Mouse (Mus musculus) heart, embryonic 10.5 days (tissue): ENCODE data around the gene Tubal3. TPM values are rescaled to one million over a fixed set of nuclear protein-coding genes. Genes with fewer than 3 reads are reported as not detected.

Experiments used
- DNase-seq: peaks from one replicate; pipeline ENCODE4 v3.0.0-alpha.2; 2017; ENCODE audit warnings: low spot score
- H3K27ac ChIP-seq: fragments of 300-500 bp; sonication (generic); 2 replicates; pipeline ENCODE4 v1.5.1; 2016; ENCODE audit warnings: mild to moderate bottlenecking
- H3K27me3 ChIP-seq: fragments of 300-500 bp; sonication (generic); 2 replicates; pipeline ENCODE4 v1.6.1; 2016; ENCODE audit warnings: mild to moderate bottlenecking; ENCODE audit not compliant: poor library complexity, insufficient read depth, severe bottlenecking
- H3K36me3 ChIP-seq: fragments of 300-500 bp; sonication (generic); 2 replicates; pipeline ENCODE4 v1.6.1; 2016; ENCODE audit warnings: mild to moderate bottlenecking, moderate library complexity
- H3K4me1 ChIP-seq: fragments of 300-500 bp; sonication (generic); 2 replicates; pipeline ENCODE4 v1.6.1; 2016; ENCODE audit warnings: mild to moderate bottlenecking
- H3K4me3 ChIP-seq: fragments of 300-500 bp; sonication (generic); 2 replicates; pipeline ENCODE4 v1.5.1; 2016; ENCODE audit warnings: mild to moderate bottlenecking, moderate library complexity
- H3K9me3 ChIP-seq: fragments of 300-500 bp; sonication (generic); 2 replicates; pipeline ENCODE4 v1.6.1; 2016; ENCODE audit warnings: mild to moderate bottlenecking, moderate library complexity
- WGBS: fragments of 180-500 bp; shearing (Covaris S2); methylation state at CpG from one replicate; pipeline ENCODE4 v1.1.7; 2016; 5-methylcytosine and 5-hydroxymethylcytosine counted together
- polyA plus RNA-seq: library from polyadenylated mRNA; unstranded; fragments of >200 nt; fragmentation: Nextera tagmentation; extraction: Ambion mirVana; gene quantifications from 2 replicates; pipeline ENCODE4 v1.2.1, GENCODE M21; 2016

Tubal3 gene
- polyA plus RNA-seq, result not detected in 2 replicates

DNA sequence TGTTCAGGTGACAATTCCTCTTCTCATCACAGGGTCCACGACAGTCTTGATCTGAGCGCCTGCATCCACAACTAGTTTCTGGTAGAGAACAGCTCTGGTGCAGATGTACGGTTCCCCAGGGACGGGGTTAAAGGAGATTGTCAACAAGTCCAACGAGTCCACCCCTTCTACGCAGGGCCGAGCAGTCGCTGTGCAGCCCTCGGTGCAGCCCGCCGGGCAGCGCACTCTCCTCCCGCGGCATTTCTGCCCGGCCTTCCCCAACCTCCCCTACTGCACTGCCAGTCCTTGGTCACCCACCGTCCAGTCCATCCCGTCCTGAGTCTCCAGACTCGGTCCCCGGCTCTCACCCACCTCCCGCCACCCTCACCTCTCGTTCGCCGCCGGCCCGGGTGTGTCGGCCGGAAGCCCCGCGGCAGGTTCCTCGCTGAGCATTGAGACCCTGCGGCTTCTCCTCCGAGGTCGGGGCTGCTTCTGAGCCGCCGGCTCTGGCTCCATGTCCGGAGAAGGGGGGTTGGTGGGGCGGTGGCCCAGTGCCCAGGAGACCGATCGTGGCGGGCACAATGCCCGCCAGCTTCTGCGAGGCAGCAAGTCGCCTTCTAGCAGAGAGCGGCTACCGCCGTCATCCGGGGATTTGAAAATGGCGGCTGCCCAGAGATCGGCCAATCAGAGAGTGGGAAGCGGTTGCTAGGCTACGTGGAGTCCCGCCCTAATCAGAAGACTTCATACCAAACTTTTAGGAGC, at the start of gene Tubal3, which contains the start of gene Net1:
Gene Tubal3 (plus strand): TSS at position 704 of the 741 bp plus-strand sequence.
Gene Net1 (minus strand): TSS at position 650 of the 741 bp plus-strand sequence.
- Histone ChIP-seq H3K9me3 (no peaks in the 10 kb centered on the region), H3K27ac (peak within 1 kb of the TSS; percentile 95), H3K27me3 (no peaks in the 10 kb centered on the region), H3K36me3 (peaks cover 17% of the 10 kb centered on the region), H3K4me3 (peak within 1 kb of the TSS; percentile 86), H3K4me1 (peaks cover 8% of the 10 kb centered on the region; the same call in 1 of the 2 replicates)
- peak; percentile 96 for DNase-seq
- WGBS, result under 1% methylated on average over 52 of the region's 52 CpGs

DNA sequence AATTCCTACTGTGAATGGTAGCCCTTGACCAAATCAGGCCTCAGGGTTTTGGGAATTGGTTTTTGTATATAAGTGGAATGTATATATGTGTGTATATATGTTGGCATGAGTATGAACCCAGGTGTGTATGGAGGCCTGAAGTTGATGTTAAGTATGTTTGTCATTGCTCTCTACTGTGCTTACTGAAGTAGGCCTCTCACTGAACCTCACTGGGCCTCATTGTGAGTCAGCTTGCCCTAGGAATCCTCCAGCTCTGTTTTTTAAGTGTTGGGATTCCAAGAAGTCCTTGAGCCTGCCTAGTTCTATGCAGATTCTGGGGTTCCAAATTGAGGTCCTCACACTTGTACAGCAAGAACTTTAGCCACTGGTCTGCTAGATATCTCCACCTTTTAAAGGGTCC, 48.2 kb upstream of the Tubal3 start:
- Histone ChIP-seq H3K4me3 (no peak overlapping the region), H3K27ac (no peak overlapping the region; the same call in 1 of the 2 replicates), H3K4me1 (peaks cover 7% of the 10 kb centered on the region; the same call in 1 of the 2 replicates), H3K27me3 (no peaks in the 10 kb centered on the region), H3K36me3 (no peaks in the 10 kb centered on the region), H3K9me3 (no peaks in the 10 kb centered on the region)
- DNase-seq, result no peak

DNA sequence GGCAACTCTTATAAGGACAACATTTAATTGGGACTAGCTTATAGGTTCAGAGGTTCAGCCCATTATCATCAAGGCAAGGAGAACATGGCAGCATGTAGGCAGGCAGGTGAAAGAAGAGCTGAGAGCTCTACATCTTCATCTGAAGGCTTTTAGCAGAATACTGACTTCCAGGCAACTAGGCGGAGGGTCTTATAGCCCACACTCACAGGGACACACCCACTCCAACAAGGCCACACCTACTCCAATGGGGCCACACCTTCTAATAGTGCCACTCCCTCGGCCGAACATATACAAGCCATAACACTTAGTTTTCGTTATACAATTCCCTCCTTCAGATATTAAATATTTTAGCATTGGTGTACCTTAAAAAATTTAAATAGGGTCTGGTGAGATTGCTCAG, 45.2 kb upstream of the Tubal3 start:
- Histone ChIP-seq H3K27me3 (no peaks in the 10 kb centered on the region), H3K27ac (no peak overlapping the region), H3K4me3 (no peak overlapping the region), H3K4me1 (peaks cover 12% of the 10 kb centered on the region), H3K9me3 (no peaks in the 10 kb centered on the region), H3K36me3 (no peaks in the 10 kb centered on the region)
- no peak for DNase-seq
- 88% methylated on average over 4 of the region's 4 CpGs for WGBS

DNA sequence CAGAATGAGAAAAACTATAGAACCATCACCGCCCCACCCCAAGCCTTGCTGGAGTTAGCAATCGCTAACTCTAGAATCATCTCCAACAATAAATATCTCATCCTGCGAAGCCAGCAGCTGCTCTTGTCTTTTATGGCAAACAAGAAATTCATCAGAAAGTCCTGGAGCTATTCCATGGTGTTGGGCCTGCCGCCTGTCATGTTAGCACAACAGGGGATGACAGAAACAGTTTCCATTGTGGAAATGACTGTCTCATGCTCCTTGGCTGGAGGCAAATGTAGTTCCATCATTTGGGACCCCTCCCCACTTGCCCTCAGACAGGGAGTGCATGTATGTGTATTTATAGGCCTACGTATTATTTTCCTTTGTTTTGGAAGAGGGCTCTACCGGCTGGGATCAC, 41.6 kb upstream of the Tubal3 start:
- H3K4me1 ChIP-seq, result peaks cover 15% of the 10 kb centered on the region
- no peaks in the 10 kb centered on the region for H3K9me3 ChIP-seq
- H3K4me3 ChIP-seq, result no peak overlapping the region
- 86% methylated on average over 6 of the region's 6 CpGs for WGBS
- H3K27ac ChIP-seq, result no peak overlapping the region
- H3K27me3 ChIP-seq, result no peaks in the 10 kb centered on the region
- DNase-seq, result no peak
- peaks cover 13% of the 10 kb centered on the region for H3K36me3 ChIP-seq

DNA sequence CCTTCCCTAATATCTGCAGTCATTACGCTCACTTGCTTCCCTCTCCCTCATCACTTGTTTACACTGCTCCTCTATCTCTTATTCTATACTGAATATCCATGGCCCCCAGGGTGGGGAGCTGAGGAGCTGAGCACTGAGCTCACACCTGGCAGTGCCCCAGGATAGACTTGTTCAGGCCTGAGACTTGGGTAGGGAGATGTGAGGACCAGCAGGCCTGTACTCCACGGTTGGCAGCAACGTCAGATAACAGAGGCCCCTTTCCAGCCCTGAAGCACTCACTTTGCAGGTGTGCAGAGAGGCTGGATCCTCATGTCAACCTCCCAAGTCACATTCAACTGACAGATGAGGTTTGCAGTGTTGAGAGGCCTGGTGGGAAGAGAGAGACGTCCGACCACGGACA, 40.9 kb upstream of the Tubal3 start:
- Histone ChIP-seq H3K9me3 (no peaks in the 10 kb centered on the region), H3K27me3 (no peaks in the 10 kb centered on the region), H3K4me3 (no peak overlapping the region), H3K36me3 (peaks cover 20% of the 10 kb centered on the region), H3K4me1 (peaks cover 15% of the 10 kb centered on the region), H3K27ac (peak overlapping the region; percentile 64)
- 66% methylated on average over 6 of the region's 6 CpGs for WGBS
- DNase-seq, result no peak

DNA sequence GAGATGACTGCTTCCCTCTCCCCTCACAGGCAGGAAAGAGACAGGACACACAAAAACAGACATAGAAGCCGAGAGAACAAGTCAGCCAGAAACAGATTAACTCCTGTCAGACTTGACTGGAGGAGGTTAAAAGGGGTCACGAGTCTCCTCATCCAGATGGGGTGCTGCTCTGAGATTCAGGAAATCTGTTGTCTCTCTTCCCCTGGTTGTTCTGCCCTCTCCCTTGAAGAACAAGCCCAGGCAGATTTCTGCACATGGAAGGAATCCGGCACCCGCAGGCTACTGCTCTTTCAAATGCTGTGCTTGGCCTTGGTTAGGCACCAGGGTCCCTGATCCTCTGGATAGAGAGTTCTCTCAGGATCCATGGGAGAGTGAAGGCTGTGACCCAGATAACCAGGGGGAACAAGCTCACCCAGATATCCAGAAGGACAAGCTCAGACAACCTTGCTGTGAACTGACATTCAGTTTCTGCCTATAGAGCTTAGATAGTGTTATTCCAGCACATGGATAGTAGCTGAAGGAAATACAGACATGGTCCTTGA, 40.3 kb upstream of the Tubal3 start:
- peaks cover 15% of the 10 kb centered on the region for H3K4me1 ChIP-seq
- DNase-seq, result no peak
- WGBS, result 54% methylated on average over 4 of the region's 4 CpGs
- peak overlapping the region; percentile 64 for H3K27ac ChIP-seq
- H3K4me3 ChIP-seq, result no peak overlapping the region
- H3K36me3 ChIP-seq, result peaks cover 25% of the 10 kb centered on the region
- no peaks in the 10 kb centered on the region for H3K27me3 ChIP-seq
- no peaks in the 10 kb centered on the region for H3K9me3 ChIP-seq

DNA sequence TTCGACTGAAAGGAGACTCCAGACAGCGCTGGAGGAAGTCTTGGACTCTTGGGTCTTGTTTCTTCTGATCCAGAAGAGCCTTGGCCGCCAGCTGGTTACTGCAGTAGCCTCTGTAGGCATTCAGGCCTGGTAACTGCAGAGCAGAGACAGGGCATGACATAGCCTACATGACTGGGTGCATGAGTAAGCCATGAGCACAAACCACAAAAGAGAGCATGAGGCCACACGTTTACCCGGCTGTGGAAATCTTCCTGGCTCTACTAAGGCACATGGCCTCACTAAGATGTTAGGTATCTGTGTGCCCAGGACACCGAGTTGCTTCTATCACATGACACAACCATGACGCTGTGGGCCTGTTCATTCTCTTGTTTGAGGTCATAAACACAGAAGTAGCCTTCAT, 31.4 kb upstream of the Tubal3 start:
- H3K4me3 ChIP-seq, result no peak overlapping the region
- H3K4me1 ChIP-seq, result peaks cover 7% of the 10 kb centered on the region
- DNase-seq, result no peak
- H3K27me3 ChIP-seq, result no peaks in the 10 kb centered on the region
- peaks cover 69% of the 10 kb centered on the region for H3K36me3 ChIP-seq
- H3K9me3 ChIP-seq, result no peaks in the 10 kb centered on the region
- WGBS, result 91% methylated on average over 7 of the region's 7 CpGs
- H3K27ac ChIP-seq, result no peak overlapping the region

DNA sequence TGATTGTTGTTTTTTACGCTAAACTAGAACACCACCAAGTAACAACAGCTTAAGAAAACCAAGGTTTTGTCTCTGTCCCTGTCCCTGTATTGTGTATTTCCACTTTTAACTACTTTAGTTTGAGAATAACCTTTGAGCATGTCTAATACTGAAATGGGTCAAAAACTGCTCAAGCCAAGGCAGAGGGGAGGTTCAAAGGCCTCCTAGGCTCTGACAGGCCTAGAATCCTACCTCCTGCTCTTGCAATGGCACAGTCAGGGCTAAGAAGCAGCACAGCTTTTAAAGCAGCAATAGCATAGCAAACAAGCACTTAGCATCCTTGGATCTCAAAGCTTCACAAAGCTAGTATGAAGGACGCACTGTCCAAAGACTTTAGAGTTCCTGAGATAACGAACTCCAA, 29.0 kb upstream of the Tubal3 start:
- H3K4me3 ChIP-seq, result no peak overlapping the region
- 76% methylated on average over 3 of the region's 3 CpGs for WGBS
- no peak overlapping the region for H3K27ac ChIP-seq
- H3K27me3 ChIP-seq, result no peaks in the 10 kb centered on the region
- peaks cover 17% of the 10 kb centered on the region for H3K4me1 ChIP-seq
- no peaks in the 10 kb centered on the region for H3K9me3 ChIP-seq
- no peak for DNase-seq
- peaks cover 52% of the 10 kb centered on the region for H3K36me3 ChIP-seq

DNA sequence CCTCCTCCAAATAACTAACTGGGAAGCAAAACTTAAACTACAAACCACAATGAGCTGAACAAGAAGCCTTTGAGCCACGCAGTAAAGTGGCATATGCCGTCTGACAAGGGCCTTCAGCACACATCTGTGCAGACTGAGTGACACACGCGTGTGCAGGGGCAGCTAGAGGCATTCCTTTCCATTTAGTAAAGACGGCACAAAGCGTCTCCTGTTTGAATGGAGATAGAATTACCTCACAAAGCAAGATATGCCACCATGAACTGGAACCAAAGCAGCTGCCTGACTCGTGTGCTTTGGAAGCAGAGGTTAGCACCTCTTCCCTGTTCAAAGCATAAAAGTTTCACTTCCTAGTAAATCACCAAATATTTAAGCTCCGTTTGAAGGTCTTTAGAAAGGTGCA, 28.0 kb upstream of the Tubal3 start:
- Histone ChIP-seq H3K27me3 (no peaks in the 10 kb centered on the region), H3K4me1 (peaks cover 24% of the 10 kb centered on the region), H3K9me3 (no peaks in the 10 kb centered on the region), H3K4me3 (no peak overlapping the region), H3K36me3 (peaks cover 43% of the 10 kb centered on the region), H3K27ac (0 out of 2 replicates have a peak overlapping the region, but pooled peaks have one; percentile 3)
- 67% methylated on average over 8 of the region's 8 CpGs for WGBS
- no peak for DNase-seq

DNA sequence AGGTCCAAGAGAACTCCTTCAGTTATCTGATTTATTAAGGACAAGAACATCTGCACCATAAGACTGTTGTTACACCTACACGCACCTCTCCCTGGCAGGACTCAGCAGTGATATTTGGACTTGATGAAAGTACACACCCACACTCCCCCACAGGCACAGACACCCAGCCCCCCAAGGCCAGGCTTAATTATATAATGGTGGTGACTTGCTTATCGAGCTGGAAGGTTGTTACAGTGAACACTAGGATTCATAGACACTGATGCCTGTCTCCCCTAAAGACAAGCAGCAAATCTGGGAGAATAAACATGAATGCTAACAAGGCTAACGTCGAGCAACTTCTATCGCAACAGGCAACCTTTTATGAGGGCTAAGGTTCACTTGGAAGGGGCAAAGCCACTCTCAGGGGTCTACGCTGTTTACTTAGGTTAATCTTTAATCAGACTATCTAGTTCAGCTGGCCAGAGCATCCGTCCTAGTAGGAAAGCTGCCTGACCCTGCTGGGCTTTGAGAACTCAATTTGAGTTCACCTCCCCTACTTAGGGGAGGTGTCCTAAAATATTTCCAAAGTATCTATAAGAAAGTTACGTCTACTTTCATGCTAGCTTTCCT, 26.5 kb upstream of the Tubal3 start:
- Histone ChIP-seq H3K36me3 (peaks cover 29% of the 10 kb centered on the region), H3K9me3 (no peaks in the 10 kb centered on the region), H3K27me3 (no peaks in the 10 kb centered on the region), H3K27ac (peak overlapping the region; percentile 87; the same call in 1 of the 2 replicates), H3K4me1 (peaks cover 24% of the 10 kb centered on the region), H3K4me3 (peak overlapping the region; percentile 65)
- 46% methylated on average over 8 of the region's 8 CpGs for WGBS
- DNase-seq, result no peak

DNA sequence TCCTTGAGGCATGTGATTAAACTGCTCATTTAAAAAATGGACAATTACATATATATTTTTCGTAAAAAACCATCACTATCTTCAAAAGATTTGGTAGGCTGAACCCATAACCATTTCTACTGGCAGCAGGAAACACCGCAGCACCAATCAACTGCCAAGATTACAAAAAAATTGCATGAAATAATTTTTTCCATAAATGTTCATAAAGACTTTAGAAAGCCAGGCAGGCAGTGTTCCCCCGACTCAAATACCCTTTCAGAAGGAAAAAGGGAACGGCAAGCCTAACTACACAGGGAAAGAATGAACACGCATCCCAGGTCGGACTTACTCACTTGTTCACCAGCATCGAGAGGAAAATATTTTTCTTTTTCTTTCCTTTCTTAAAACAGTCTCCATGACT, 25.5 kb upstream of the Tubal3 start:
- H3K36me3 ChIP-seq, result peaks cover 19% of the 10 kb centered on the region
- peak overlapping the region; percentile 65 for H3K4me3 ChIP-seq
- peak; percentile 22 for DNase-seq
- peak overlapping the region; percentile 87 for H3K27ac ChIP-seq
- H3K9me3 ChIP-seq, result no peaks in the 10 kb centered on the region
- no peaks in the 10 kb centered on the region for H3K27me3 ChIP-seq
- WGBS, result 13% methylated on average over 7 of the region's 7 CpGs
- peaks cover 24% of the 10 kb centered on the region for H3K4me1 ChIP-seq

DNA sequence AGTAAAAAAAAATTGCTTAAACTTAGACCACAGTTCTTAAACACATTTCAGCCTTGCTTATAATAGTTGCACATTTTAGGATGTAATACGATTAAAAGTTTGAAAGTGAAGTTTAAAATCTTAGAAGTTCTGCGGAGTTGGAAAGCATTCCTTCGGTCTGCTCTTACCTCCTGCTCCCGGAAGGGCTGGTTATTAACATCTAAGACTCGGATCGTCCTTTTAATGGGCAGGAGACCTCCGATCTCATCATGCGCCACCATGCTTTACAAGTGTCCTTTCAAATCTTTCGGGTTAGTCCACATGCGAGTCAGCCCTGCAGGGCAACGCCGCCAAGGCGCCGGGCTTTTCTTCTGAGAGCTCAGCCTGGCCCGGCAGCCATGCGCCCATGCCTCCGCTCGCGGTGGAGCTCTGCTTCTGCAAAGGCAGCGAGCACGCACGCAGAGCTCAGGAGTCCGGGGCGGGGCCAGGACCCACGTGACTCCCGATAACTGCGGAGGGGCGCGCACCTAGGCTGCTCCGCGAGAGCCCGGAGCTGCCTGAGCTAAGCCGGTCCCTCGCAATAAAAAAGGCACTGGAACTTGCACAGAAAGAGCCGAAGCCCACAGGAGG, 24.8 kb upstream of the Tubal3 start:
- no peaks in the 10 kb centered on the region for H3K9me3 ChIP-seq

DNA sequence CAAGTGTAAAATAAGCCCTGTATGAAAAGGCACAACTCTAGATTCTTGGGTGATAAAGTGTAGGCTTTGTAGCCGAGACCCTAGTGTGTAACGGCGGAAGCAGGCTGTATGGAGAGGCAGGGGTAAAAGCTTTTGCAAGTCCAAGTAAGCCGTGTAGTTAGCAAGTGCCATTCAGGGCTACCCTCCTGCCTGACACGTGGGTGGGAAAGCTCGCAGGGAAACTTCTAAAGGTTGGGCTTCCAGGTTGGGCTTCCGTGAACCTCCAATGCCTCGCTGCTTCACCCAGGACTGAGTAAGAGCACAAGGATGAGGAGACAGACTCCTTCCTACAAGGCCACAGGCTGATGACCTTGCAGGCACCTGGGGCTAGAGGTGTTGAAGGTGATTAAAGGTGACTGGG, 23.5 kb upstream of the Tubal3 start:
- WGBS, result 65% methylated on average over 8 of the region's 8 CpGs
- peaks cover 24% of the 10 kb centered on the region for H3K4me1 ChIP-seq
- no peaks in the 10 kb centered on the region for H3K9me3 ChIP-seq
- peak overlapping the region; percentile 42; the same call in 1 of the 2 replicates for H3K27ac ChIP-seq
- peaks cover 9% of the 10 kb centered on the region for H3K36me3 ChIP-seq
- no peak overlapping the region for H3K4me3 ChIP-seq
- no peaks in the 10 kb centered on the region for H3K27me3 ChIP-seq
- peak; percentile 73 for DNase-seq

More for the DNA sequence above, 24.8 kb upstream of the Tubal3 start:
- H3K4me3 ChIP-seq, result peak overlapping the region; percentile 65
- under 1% methylated on average over 35 of the region's 35 CpGs for WGBS
- peak overlapping the region; percentile 87 for H3K27ac ChIP-seq
- H3K27me3 ChIP-seq, result no peaks in the 10 kb centered on the region
- H3K4me1 ChIP-seq, result peaks cover 24% of the 10 kb centered on the region
- H3K36me3 ChIP-seq, result peaks cover 13% of the 10 kb centered on the region
- DNase-seq, result peak; percentile 97
